Mouse (Mus musculus) duodenum, adult 2 months (tissue): Measurements from ENCODE around the gene Smn1. TPM values are rescaled to one million over a fixed set of nuclear protein-coding genes. Genes with fewer than 3 reads are reported as not detected.

Experiments used
- polyA plus RNA-seq: library from polyadenylated mRNA; depleted of rRNA; stranded (reverse); fragments of >200 nt; gene quantifications from 2 replicates; pipeline ENCODE4 v1.2.3, GENCODE M21; 2012; ENCODE audit warnings: low replicate concordance; rRNA removed

Smn1 gene
- 8.1 and 8.4 TPM in 2 replicates for polyA plus RNA-seq

DNA sequence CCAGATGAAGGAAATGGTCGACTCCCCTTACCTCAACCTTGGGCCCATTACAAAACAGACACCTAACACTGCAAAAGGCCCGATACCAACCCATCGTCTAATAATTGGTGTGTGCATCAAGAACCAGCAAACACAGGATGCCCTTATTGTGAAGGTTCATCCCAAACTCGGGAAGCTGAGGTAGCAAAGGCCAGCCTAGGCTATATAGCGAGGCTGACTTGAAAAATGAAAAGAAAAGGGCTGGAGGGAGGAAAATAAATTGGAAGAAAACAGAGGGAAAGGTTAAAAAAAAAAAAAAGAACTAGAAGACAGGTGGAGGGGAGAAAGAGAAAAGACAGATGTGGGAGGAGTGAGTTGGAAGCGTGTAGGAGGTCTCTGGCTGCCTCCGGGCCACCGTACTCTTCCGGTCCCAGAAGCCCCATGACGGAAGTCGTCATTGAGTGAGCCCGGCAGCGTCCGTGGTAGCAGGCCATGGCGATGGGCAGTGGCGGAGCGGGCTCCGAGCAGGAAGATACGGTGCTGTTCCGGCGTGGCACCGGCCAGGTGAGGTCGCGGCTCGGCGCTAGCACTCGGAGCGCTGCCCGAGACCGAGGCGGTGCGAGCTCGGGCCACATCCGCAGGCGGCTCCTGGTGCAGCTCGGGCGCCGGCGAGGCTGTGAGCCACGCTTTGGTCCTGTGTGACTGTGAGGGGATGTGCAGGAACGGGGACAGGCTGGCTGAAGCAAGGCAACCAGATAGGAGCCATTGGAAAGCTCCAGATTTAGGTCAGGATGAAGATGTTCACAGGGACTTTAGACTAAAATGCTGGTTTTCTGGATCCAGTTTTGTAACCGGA lies at the start of gene Smn1:
TSS of gene Smn1 (plus strand) at position 430 of the 835 bp plus-strand sequence.

DNA sequence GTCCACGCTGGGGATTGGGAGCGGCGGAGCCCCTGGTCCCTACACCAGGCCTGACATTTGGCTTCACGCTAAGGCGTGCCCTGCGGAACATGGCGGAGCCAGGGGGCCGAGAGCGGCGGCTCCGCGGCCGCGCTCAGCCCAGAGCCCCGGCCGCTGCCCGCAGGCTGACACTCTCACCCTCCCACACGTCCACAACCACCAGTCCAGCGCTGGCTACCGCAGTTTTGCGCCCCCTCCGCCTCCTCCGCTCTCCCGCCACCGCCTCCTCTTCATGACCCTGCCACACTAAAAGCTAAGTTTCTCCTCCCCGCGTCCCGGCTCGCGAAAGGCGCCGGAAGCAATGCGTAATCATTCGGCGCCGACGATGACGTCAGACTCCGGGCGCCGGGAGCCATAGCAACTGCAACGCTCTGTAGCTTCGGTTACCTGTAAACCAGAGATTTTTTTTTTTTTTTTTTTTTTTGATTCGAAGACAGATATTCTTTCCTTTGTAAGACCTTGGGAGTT lies 20.9 kb upstream of the Smn1 start, which contains the start of gene Bdp1:
TSS of gene Bdp1 (minus strand) at position 323 of the 507 bp plus-strand sequence.

DNA sequence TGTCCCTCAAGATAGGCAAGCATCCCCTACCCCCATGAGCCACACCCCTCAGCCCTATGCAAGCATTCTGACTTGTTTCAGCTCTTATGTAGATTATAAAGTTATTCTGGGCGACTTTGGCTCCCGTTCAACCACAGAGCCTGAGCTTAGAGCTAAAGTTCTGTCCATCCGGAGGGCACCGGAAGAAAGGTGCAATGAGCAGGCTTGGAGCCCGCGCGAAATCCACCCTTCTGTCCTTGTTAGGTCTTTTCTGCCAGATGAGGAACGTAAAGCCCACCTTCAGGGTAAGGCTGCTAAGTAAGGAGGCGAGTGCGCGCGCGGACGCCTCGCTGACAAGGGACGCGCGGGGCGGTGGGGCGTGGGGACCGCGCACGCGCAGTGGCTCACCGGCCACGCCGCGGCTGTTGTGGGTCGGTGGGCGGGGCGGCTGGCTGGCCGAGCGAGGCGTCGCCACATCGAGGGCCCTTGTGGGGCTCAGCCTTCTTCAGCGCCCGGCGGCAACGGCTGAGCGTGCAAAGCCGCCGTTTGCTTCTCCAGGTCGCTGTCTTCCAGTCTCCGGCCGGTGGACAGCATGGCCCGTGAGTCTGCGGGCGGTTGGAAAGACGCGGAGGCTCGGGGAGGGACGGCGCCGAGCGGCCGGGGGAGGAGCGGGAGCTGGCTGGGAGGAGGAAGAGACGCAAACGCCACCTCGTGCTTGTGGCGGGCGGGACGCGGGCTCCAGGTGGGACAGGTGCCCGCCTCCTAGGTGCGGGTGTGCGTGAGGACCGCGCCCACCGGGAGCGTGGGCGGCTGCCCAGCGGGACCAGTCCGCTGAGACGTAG lies 16.8 kb upstream of the Smn1 start, which contains the start of gene Serf1:
TSS of gene Serf1 (plus strand) at position 361 of the 821 bp plus-strand sequence.

Other genes starting within 250 kb of the Smn1 start
- gene Cartpt, start 223.8 kb upstream of the Smn1 start, polyA plus RNA-seq, result 3.2 and 5.2 TPM in 2 replicates
- gene Mccc2, start 109.2 kb upstream of the Smn1 start, polyA plus RNA-seq, result 8.5 and 23.2 TPM in 2 replicates
- 0.55 and 0.82 TPM in 2 replicates for gene Bdp1, start 20.8 kb upstream of the Smn1 start, polyA plus RNA-seq
- 3.8 and 16.4 TPM in 2 replicates for gene Serf1, start 16.8 kb upstream of the Smn1 start, polyA plus RNA-seq
- gene Naip2, start 77.2 kb downstream of the Smn1 start, polyA plus RNA-seq, result 3.9 and 5.3 TPM in 2 replicates
- 6.4 and 14.7 TPM in 2 replicates for gene Naip5, start 121.5 kb downstream of the Smn1 start, polyA plus RNA-seq
- 10.3 and 10.7 TPM in 2 replicates for gene Naip6, start 192.8 kb downstream of the Smn1 start, polyA plus RNA-seq